Mouse (Mus musculus) right cerebral cortex, adult 18-20 months (tissue): ENCODE measurements at regions not wholly inside any gene's neighbourhood (a gene's known extent, or its start where the extent isn't known, plus 50 kb on each side); places are given as distances from the start of the nearest gene placed in this dataset.

ENCODE experiments used
- DNase-seq: peaks from one replicate; pipeline ENCODE4 v3.0.0; 2022; ENCODE audit warnings: mixed read lengths

GRCm38 (mm10) chr6:50926313-50926712 is 272.1 kb upstream of the Npvf start:
- no peak for DNase-seq

- no peak for DNase-seq
These were observed 275.3 kb upstream of the Npvf start for GRCm38 (mm10) chr6:50929503-50929902.

- DNase-seq = no peak
These were observed 279.3 kb upstream of the Npvf start for GRCm38 (mm10) chr6:50933510-50933909.

- DNase-seq = peak; percentile 35
These were observed 280.0 kb upstream of the Npvf start for GRCm38 (mm10) chr6:50934245-50934644.

GRCm38 (mm10) chr6:50936306-50936705 is 282.1 kb upstream of the Npvf start:
- DNase-seq = no peak

GRCm38 (mm10) chr6:50937094-50937493 is 282.9 kb upstream of the Npvf start:
- peak; percentile 39 for DNase-seq

- no peak for DNase-seq
These were observed 284.6 kb upstream of the Npvf start for GRCm38 (mm10) chr6:50938879-50939278.

GRCm38 (mm10) chr6:50939440-50939839 is 285.2 kb upstream of the Npvf start:
- no peak for DNase-seq

- no peak for DNase-seq
These were observed 285.9 kb upstream of the Npvf start for GRCm38 (mm10) chr6:50940118-50940517.

- DNase-seq = no peak
These were observed 286.6 kb upstream of the Npvf start for GRCm38 (mm10) chr6:50940641-50941398.

GRCm38 (mm10) chr6:50942696-50943095 is 288.5 kb upstream of the Npvf start:
- DNase-seq = no peak

GRCm38 (mm10) chr6:50948061-50948460 is 293.8 kb upstream of the Npvf start:
- no peak for DNase-seq

GRCm38 (mm10) chr6:50949361-50949760 is 295.1 kb upstream of the Npvf start:
- no peak for DNase-seq

GRCm38 (mm10) chr6:50949883-50950583 is 295.8 kb upstream of the Npvf start:
- no peak for DNase-seq

GRCm38 (mm10) chr6:50957328-50957900 is 303.2 kb upstream of the Npvf start:
- DNase-seq = no peak

- no peak for DNase-seq
These were observed 306.1 kb upstream of the Npvf start for GRCm38 (mm10) chr6:50960341-50960740.

- DNase-seq = no peak
These were observed 307.4 kb upstream of the Npvf start for GRCm38 (mm10) chr6:50961592-50961991.

GRCm38 (mm10) chr6:50968546-50968945 is 314.3 kb upstream of the Npvf start:
- no peak for DNase-seq

- DNase-seq = no peak
These were observed 315.1 kb upstream of the Npvf start for GRCm38 (mm10) chr6:50969341-50969740.

- no peak for DNase-seq
These were observed 315.8 kb upstream of the Npvf start for GRCm38 (mm10) chr6:50969997-50970396.

- no peak for DNase-seq
These were observed 316.5 kb upstream of the Npvf start for GRCm38 (mm10) chr6:50970770-50971169.

GRCm38 (mm10) chr6:50972268-50972667 is 318.0 kb upstream of the Npvf start:
- no peak for DNase-seq

- DNase-seq = no peak
These were observed 319.0 kb upstream of the Npvf start for GRCm38 (mm10) chr6:50973231-50973654.

GRCm38 (mm10) chr6:50973815-50974214 is 319.6 kb upstream of the Npvf start:
- DNase-seq = no peak
